Mouse (Mus musculus): ENCODE measurements at regions not wholly inside any gene's neighbourhood (a gene's known extent, or its start where the extent isn't known, plus 50 kb on each side); places are given as distances from the start of the nearest gene placed in this dataset.

DNA sequence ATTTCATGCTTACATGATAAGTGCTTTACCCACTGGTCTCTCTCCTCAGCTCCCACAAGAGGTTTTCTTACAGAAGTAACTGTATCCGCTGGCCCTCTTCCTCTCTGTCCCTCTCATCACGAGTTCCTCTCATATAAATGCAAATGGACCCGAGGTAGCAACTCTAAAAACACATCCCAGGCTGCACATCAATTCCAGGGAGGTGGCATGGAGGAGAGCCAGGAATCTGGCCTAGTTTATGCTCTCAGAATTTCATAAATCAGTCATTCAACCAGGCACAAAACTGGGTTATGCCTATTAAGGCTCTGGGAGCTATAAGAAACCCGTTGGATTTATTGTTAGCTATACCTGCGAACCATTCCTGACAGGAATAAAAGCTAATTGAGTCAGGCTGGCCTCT, 543.4 kb upstream of the Hs6st1 start:
- no peaks in the 10 kb centered on the region for H3K79me2 ChIP-seq (ENCODE audit: control insufficient read depth, insufficient read depth)
- H3K27me3 ChIP-seq (ENCODE audit: control insufficient read depth, insufficient read depth, insufficient read length), result no peaks in the 10 kb centered on the region
- no peak overlapping the region for H3K4me2 ChIP-seq (ENCODE audit: low read depth)
- no peak overlapping the region for H3ac ChIP-seq (ENCODE audit: control insufficient read depth, insufficient read length)
- no peak overlapping the region for H3K4me3 ChIP-seq
- no peaks in the 10 kb centered on the region for H3K36me3 ChIP-seq (ENCODE audit: control insufficient read depth, insufficient read depth)
- no peak for TF ChIP-seq E2F4 (IDR thresholded peaks at IDR 0.05; ENCODE audit: insufficient read depth)
- TF ChIP-seq SRF (IDR thresholded peaks at IDR 0.05; ENCODE audit: control insufficient read depth, insufficient read length, low read depth), result no peak
- TF ChIP-seq MYOG (IDR thresholded peaks at IDR 0.05; ENCODE audit: control insufficient read depth in 1 of 3, insufficient read depth in 1 of 3, insufficient read length in 2 of 3, low read depth in 2 of 3), result no peak
- no peak for TF ChIP-seq CEBPB (IDR thresholded peaks at IDR 0.05; ENCODE audit: insufficient read depth, poor library complexity, severe bottlenecking)
- TF ChIP-seq POLR2A (IDR thresholded peaks at IDR 0.05; ENCODE audit: insufficient read length, low read depth), result no peak
- TF ChIP-seq MYOD1 (IDR thresholded peaks at IDR 0.05; ENCODE audit: control insufficient read depth in 1 of 3, insufficient read length in 2 of 3, low read depth in 2 of 3), result no peak
- TF ChIP-seq MAX (IDR thresholded peaks at IDR 0.05; ENCODE audit: low read depth), result no peak
- TF ChIP-seq TCF12 (IDR thresholded peaks at IDR 0.05; ENCODE audit: insufficient read depth, poor library complexity, severe bottlenecking), result no peak
- no peak for TF ChIP-seq TCF3 (IDR thresholded peaks at IDR 0.05; ENCODE audit: insufficient read length, low read depth)

DNA sequence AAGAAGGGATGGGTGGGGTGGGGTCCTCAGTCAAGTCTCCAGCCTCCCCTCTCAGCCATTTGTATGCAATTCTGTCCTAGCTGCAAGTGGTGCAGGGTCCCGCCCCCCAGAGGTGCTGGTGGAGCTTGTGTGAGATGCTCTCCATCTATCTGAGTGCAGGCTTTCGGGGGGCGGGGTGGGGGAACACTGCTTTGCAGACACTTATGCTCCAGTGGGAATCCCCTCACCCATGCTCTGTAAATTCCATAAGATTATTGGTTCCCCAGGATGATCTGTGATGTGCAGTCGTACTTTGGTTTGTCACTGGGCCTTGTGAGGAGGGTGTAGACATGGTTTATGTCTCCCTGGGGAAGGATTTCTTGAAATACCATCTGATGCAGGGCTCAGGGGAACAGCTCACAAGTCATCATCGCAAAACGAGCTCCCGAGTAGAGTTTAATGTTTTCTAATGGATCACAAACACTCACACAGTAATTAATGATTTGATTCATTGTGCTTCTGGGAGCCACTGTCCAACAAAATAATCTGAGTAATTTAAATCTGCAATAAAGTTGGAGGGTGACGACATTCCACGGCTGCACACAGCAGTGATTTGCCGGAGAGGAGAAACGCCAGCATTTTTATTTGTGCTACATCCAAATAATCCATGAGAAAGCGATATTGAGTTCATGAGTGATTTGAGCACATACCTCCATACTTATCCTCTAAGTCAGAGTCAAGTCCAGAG, 540.3 kb upstream of the Hs6st1 start:
- H3K27me3 ChIP-seq (ENCODE audit: control insufficient read depth, insufficient read depth, insufficient read length), result no peaks in the 10 kb centered on the region
- no peak overlapping the region for H3K4me3 ChIP-seq
- TF ChIP-seq MYOD1 (IDR thresholded peaks at IDR 0.05; ENCODE audit: control insufficient read depth in 1 of 3, insufficient read length in 2 of 3, low read depth in 2 of 3), result no peak
- no peak for TF ChIP-seq TCF3 (IDR thresholded peaks at IDR 0.05; ENCODE audit: insufficient read length, low read depth)
- TF ChIP-seq REST (IDR thresholded peaks at IDR 0.05; ENCODE audit: insufficient read depth, insufficient read length), result no peak
- TF ChIP-seq TCF12 (IDR thresholded peaks at IDR 0.05; ENCODE audit: insufficient read depth, poor library complexity, severe bottlenecking), result no peak
- TF ChIP-seq CEBPB (IDR thresholded peaks at IDR 0.05; ENCODE audit: insufficient read depth, poor library complexity, severe bottlenecking), result no peak
- no peak for TF ChIP-seq USF1 (IDR thresholded peaks at IDR 0.05; ENCODE audit: low read depth)
- TF ChIP-seq MYOG (IDR thresholded peaks at IDR 0.05; ENCODE audit: control insufficient read depth in 1 of 3, insufficient read depth in 1 of 3, insufficient read length in 2 of 3, low read depth in 2 of 3), result no peak
- no peaks in the 10 kb centered on the region for H3K79me2 ChIP-seq (ENCODE audit: control insufficient read depth, insufficient read depth)
- H3ac ChIP-seq (ENCODE audit: control insufficient read depth, insufficient read length), result no peak overlapping the region
- no peaks in the 10 kb centered on the region for H3K36me3 ChIP-seq (ENCODE audit: control insufficient read depth, insufficient read depth)
- no peak overlapping the region for H3K4me2 ChIP-seq (ENCODE audit: low read depth)

- no peaks in the 10 kb centered on the region for H3K79me2 ChIP-seq (ENCODE audit: control insufficient read depth, insufficient read depth)
- TF ChIP-seq CEBPB (IDR thresholded peaks at IDR 0.05; ENCODE audit: insufficient read depth, poor library complexity, severe bottlenecking) (no peak), TCF3 (IDR thresholded peaks at IDR 0.05; ENCODE audit: insufficient read length, low read depth) (no peak), MAX (IDR thresholded peaks at IDR 0.05; ENCODE audit: low read depth) (no peak), E2F4 (IDR thresholded peaks at IDR 0.05; ENCODE audit: insufficient read depth) (no peak), POLR2A (IDR thresholded peaks at IDR 0.05; ENCODE audit: insufficient read length, low read depth) (no peak), SRF (IDR thresholded peaks at IDR 0.05; ENCODE audit: control insufficient read depth, insufficient read length, low read depth) (no peak)
- H3K4me2 ChIP-seq (ENCODE audit: low read depth), result no peak overlapping the region
- no peaks in the 10 kb centered on the region for H3K27me3 ChIP-seq (ENCODE audit: control insufficient read depth, insufficient read depth, insufficient read length)
- no peaks in the 10 kb centered on the region for H3K36me3 ChIP-seq (ENCODE audit: control insufficient read depth, insufficient read depth)
- no peak overlapping the region for H3K4me3 ChIP-seq
- no peak overlapping the region for H3ac ChIP-seq (ENCODE audit: control insufficient read depth, insufficient read length)
These were observed 532.7 kb upstream of the Hs6st1 start for GRCm38 (mm10) chr1:35535470-35535869.

- no peak overlapping the region for H3ac ChIP-seq (ENCODE audit: control insufficient read depth, insufficient read length)
- H3K36me3 ChIP-seq (ENCODE audit: control insufficient read depth, insufficient read depth), result no peaks in the 10 kb centered on the region
- H3K4me3 ChIP-seq, result no peak overlapping the region
- H3K79me2 ChIP-seq (ENCODE audit: control insufficient read depth, insufficient read depth), result no peaks in the 10 kb centered on the region
- no peaks in the 10 kb centered on the region for H3K27me3 ChIP-seq (ENCODE audit: control insufficient read depth, insufficient read depth, insufficient read length)
- no peak overlapping the region for H3K4me2 ChIP-seq (ENCODE audit: low read depth)
- TF ChIP-seq E2F4 (IDR thresholded peaks at IDR 0.05; ENCODE audit: insufficient read depth), result no peak
- no peak for TF ChIP-seq TCF12 (IDR thresholded peaks at IDR 0.05; ENCODE audit: insufficient read depth, poor library complexity, severe bottlenecking)
- no peak for TF ChIP-seq POLR2AphosphoS2 (IDR thresholded peaks at IDR 0.05; ENCODE audit: insufficient read length, low read depth)
- TF ChIP-seq POLR2A (IDR thresholded peaks at IDR 0.05; ENCODE audit: insufficient read length, low read depth), result no peak
- no peak for TF ChIP-seq MYOG (IDR thresholded peaks at IDR 0.05; ENCODE audit: control insufficient read depth in 1 of 3, insufficient read depth in 1 of 3, insufficient read length in 2 of 3, low read depth in 2 of 3)
- no peak for TF ChIP-seq SRF (IDR thresholded peaks at IDR 0.05; ENCODE audit: control insufficient read depth, insufficient read length, low read depth)
These were observed 531.9 kb upstream of the Hs6st1 start for GRCm38 (mm10) chr1:35536276-35536675.

- Histone ChIP-seq H3K4me2 (ENCODE audit: low read depth) (no peak overlapping the region), H3K79me2 (ENCODE audit: control insufficient read depth, insufficient read depth) (no peaks in the 10 kb centered on the region), H3K27me3 (ENCODE audit: control insufficient read depth, insufficient read depth, insufficient read length) (no peaks in the 10 kb centered on the region), H3K36me3 (ENCODE audit: control insufficient read depth, insufficient read depth) (no peaks in the 10 kb centered on the region), H3K4me3 (no peak overlapping the region), H3ac (ENCODE audit: control insufficient read depth, insufficient read length) (no peak overlapping the region)
- no peak for TF ChIP-seq MYOG (IDR thresholded peaks at IDR 0.05; ENCODE audit: control insufficient read depth in 1 of 3, insufficient read depth in 1 of 3, insufficient read length in 2 of 3, low read depth in 2 of 3)
- no peak for TF ChIP-seq MAX (IDR thresholded peaks at IDR 0.05; ENCODE audit: low read depth)
- TF ChIP-seq USF1 (IDR thresholded peaks at IDR 0.05; ENCODE audit: low read depth), result no peak
- no peak for TF ChIP-seq CEBPB (IDR thresholded peaks at IDR 0.05; ENCODE audit: insufficient read depth, poor library complexity, severe bottlenecking)
- no peak for TF ChIP-seq REST (IDR thresholded peaks at IDR 0.05; ENCODE audit: insufficient read depth, insufficient read length)
- TF ChIP-seq POLR2A (IDR thresholded peaks at IDR 0.05; ENCODE audit: insufficient read length, low read depth), result no peak
- no peak for TF ChIP-seq E2F4 (IDR thresholded peaks at IDR 0.05; ENCODE audit: insufficient read depth)
- no peak for TF ChIP-seq POLR2AphosphoS2 (IDR thresholded peaks at IDR 0.05; ENCODE audit: insufficient read length, low read depth)
- TF ChIP-seq TCF3 (IDR thresholded peaks at IDR 0.05; ENCODE audit: insufficient read length, low read depth), result no peak
- TF ChIP-seq SRF (IDR thresholded peaks at IDR 0.05; ENCODE audit: control insufficient read depth, insufficient read length, low read depth), result no peak
- no peak for TF ChIP-seq MYOD1 (IDR thresholded peaks at IDR 0.05; ENCODE audit: control insufficient read depth in 1 of 3, insufficient read length in 2 of 3, low read depth in 2 of 3)
- TF ChIP-seq TCF12 (IDR thresholded peaks at IDR 0.05; ENCODE audit: insufficient read depth, poor library complexity, severe bottlenecking), result no peak
These were observed 519.4 kb upstream of the Hs6st1 start for GRCm38 (mm10) chr1:35548845-35549244.
